Mouse (Mus musculus) mesoderm, embryonic 11.5 days (tissue): ENCODE data around the gene Dnajc21.
"Not testable (repeated sequence)": the region's sequence is repeated elsewhere in the genome, so short reads cannot be mapped to it uniquely, and the experiment has no call there.

Experiments
- DNase-seq: peaks from one replicate; pipeline ENCODE4 v3.0.0-alpha.2; 2012; ENCODE audit warnings: low read depth, low spot score

Gene Dnajc21

GRCm38 (mm10) chr15:10470151-10470831 is at the start of gene Dnajc21:
Dnajc21 (minus strand) TSS chr15:10470516.
- DNase-seq: peak; percentile 84

GRCm38 (mm10) chr15:10515166-10515565 is 44.9 kb upstream of the Dnajc21 start:
- DNase-seq: no peak

- DNase-seq: no peak
Observed at GRCm38 (mm10) chr15:10506099-10506498, 35.8 kb upstream of the Dnajc21 start.

GRCm38 (mm10) chr15:10500838-10501719 is 30.8 kb upstream of the Dnajc21 start:
- DNase-seq: peak; percentile 73

- no peak for DNase-seq
Observed at GRCm38 (mm10) chr15:10500035-10500434, 29.7 kb upstream of the Dnajc21 start.

GRCm38 (mm10) chr15:10499593-10499992 is 29.3 kb upstream of the Dnajc21 start:
- DNase-seq: no peak

GRCm38 (mm10) chr15:10496696-10497095 is 26.4 kb upstream of the Dnajc21 start:
- DNase-seq: not testable (repeated sequence)

- DNase-seq: no peak
Observed at GRCm38 (mm10) chr15:10495944-10496343, 25.6 kb upstream of the Dnajc21 start.

- no peak for DNase-seq
Observed at GRCm38 (mm10) chr15:10490101-10490500, 19.8 kb upstream of the Dnajc21 start.

GRCm38 (mm10) chr15:10487246-10487645 is 16.9 kb upstream of the Dnajc21 start:
- DNase-seq: no peak

GRCm38 (mm10) chr15:10486365-10486839 is 16.1 kb upstream of the Dnajc21 start:
- DNase-seq: peak; percentile 14

GRCm38 (mm10) chr15:10485484-10486364 is 15.4 kb upstream of the Dnajc21 start, which contains the start of the genes Brix1 and Rad1:
Brix1 (minus strand) TSS chr15:10485947.
Rad1 (plus strand) TSS chr15:10486018.
- peak; percentile 95 for DNase-seq

- DNase-seq: peak; percentile 14
Observed at GRCm38 (mm10) chr15:10470941-10471340, 625 bp upstream of the Dnajc21 start.

- peak; percentile 37 for DNase-seq
Observed at GRCm38 (mm10) chr15:10469641-10470150, 620 bp downstream of the Dnajc21 start.

- DNase-seq: no peak
Observed at GRCm38 (mm10) chr15:10468761-10469160, 1.6 kb downstream of the Dnajc21 start.

GRCm38 (mm10) chr15:10464678-10465077 is 5.6 kb downstream of the Dnajc21 start:
- no peak for DNase-seq

- no peak for DNase-seq
Observed at GRCm38 (mm10) chr15:10463555-10463954, 6.8 kb downstream of the Dnajc21 start.

- DNase-seq: no peak
Observed at GRCm38 (mm10) chr15:10460986-10461385, 9.3 kb downstream of the Dnajc21 start.

- DNase-seq: no peak
Observed at GRCm38 (mm10) chr15:10447102-10447501, 23.2 kb downstream of the Dnajc21 start.

GRCm38 (mm10) chr15:10442275-10442674 is 28.0 kb downstream of the Dnajc21 start:
- no peak for DNase-seq

- DNase-seq: no peak
Observed at GRCm38 (mm10) chr15:10441493-10441892, 28.8 kb downstream of the Dnajc21 start.
